8 mouse cellular contexts compared by ENCODE assay signal in genomic region chr9:26998669-26999460, GRCm38 (mm10). TPM values are rescaled to one million over a fixed set of nuclear protein-coding genes. Genes with fewer than 3 reads are reported as not detected.
DNase-seq lines count a peak whose midpoint lies in the region; ATAC-seq and TF ChIP-seq lines count a peak whose summit lies in the region.

No protein-coding gene starts in this region.

- H3K27ac ChIP-seq in lung, embryonic 16.5 days (ENCODE audit: low read length), result peak overlapping the region; percentile 76
- peak overlapping the region; percentile 77 for H3K27ac ChIP-seq in hindbrain, postnatal 0 days
- H3K27ac ChIP-seq in midbrain, embryonic 16.5 days (ENCODE audit: low read length), result peak overlapping the region; percentile 69

- no peaks in the 10 kb centered on the region for H3K9me3 ChIP-seq in lung, embryonic 16.5 days (ENCODE audit: control insufficient read depth, low read length)
- no peaks in the 10 kb centered on the region for H3K9me3 ChIP-seq in hindbrain, postnatal 0 days (ENCODE audit: low read length)
- no peaks in the 10 kb centered on the region for H3K9me3 ChIP-seq in midbrain, embryonic 16.5 days (replicated peaks; ENCODE audit: control insufficient read depth, low read length, poor library complexity, severe bottlenecking)

- H3K4me1 ChIP-seq in lung, embryonic 16.5 days (replicated peaks; ENCODE audit: control insufficient read depth, insufficient read depth, low read length), result peaks cover 16% of the 10 kb centered on the region; the same call in 1 of the 2 replicates
- H3K4me1 ChIP-seq in hindbrain, postnatal 0 days (ENCODE audit: insufficient read depth, low read length), result peaks cover 12% of the 10 kb centered on the region
- H3K4me1 ChIP-seq in midbrain, embryonic 16.5 days (ENCODE audit: control insufficient read depth, insufficient read depth, low read length), result peaks cover 17% of the 10 kb centered on the region

- peak overlapping the region; percentile 74 for H3K4me2 ChIP-seq in lung, embryonic 16.5 days (ENCODE audit: low read depth, low read length)
- H3K4me2 ChIP-seq in hindbrain, postnatal 0 days (ENCODE audit: low read depth, low read length), result peak overlapping the region; percentile 79
- peak overlapping the region; percentile 82 for H3K4me2 ChIP-seq in midbrain, embryonic 16.5 days (ENCODE audit: low read length)

- WGBS in lung, embryonic 16.5 days, result 1% methylated on average over 29 of the region's 29 CpGs
- 4% methylated on average over 29 of the region's 29 CpGs for WGBS in hindbrain, postnatal 0 days
- 4% methylated on average over 29 of the region's 29 CpGs for WGBS in midbrain, embryonic 16.5 days

- H3K36me3 ChIP-seq in lung, embryonic 16.5 days (ENCODE audit: control insufficient read depth, insufficient read depth, low read length), result peaks cover 4% of the 10 kb centered on the region; the same call in 1 of the 2 replicates
- H3K36me3 ChIP-seq in hindbrain, postnatal 0 days (ENCODE audit: insufficient read depth, low read length), result peaks cover 9% of the 10 kb centered on the region; the same call in 1 of the 2 replicates
- 0 out of 2 replicates have a peak, but pooled peaks cover 5% of the 10 kb centered on the region for H3K36me3 ChIP-seq in midbrain, embryonic 16.5 days (ENCODE audit: control insufficient read depth, insufficient read depth, low read length)

- no peak for TF ChIP-seq CTCF in hindbrain, postnatal 0 days (IDR thresholded peaks at IDR 0.05; ENCODE audit: low read depth)

- peak; percentile 6 for DNase-seq in CD4-positive, CD25-positive, alpha-beta regulatory T cell, adult 2 months (ENCODE audit: low read depth, low spot score)
- DNase-seq in lung, adult 18-20 months, result no peak
- no peak for DNase-seq in hindbrain, postnatal 0 days (ENCODE audit: low spot score)
- DNase-seq in gastrocnemius, postnatal 25 days, result no peak
- no peak for DNase-seq in gastrocnemius, postnatal 10 days

- no peak for ATAC-seq in CD4-positive, CD25-positive, alpha-beta regulatory T cell, adult 4 months
- ATAC-seq in lung, embryonic 16.5 days (ENCODE audit: low read depth), result peak; percentile 64
- ATAC-seq in hindbrain, postnatal 0 days, result peak; percentile 77
- ATAC-seq in midbrain, embryonic 16.5 days, result peak; percentile 76

- peak overlapping the region; percentile 68 for H3K4me3 ChIP-seq in lung, embryonic 16.5 days (ENCODE audit: low read length)
- peak overlapping the region; percentile 84 for H3K4me3 ChIP-seq in hindbrain, postnatal 0 days (ENCODE audit: low read length)
- H3K4me3 ChIP-seq in midbrain, embryonic 16.5 days (ENCODE audit: low read depth, low read length), result peak overlapping the region; percentile 80

- no peaks in the 10 kb centered on the region for H3K27me3 ChIP-seq in lung, embryonic 16.5 days (ENCODE audit: control insufficient read depth, insufficient read depth, low read depth, low read length)
- no peaks in the 10 kb centered on the region for H3K27me3 ChIP-seq in hindbrain, postnatal 0 days (ENCODE audit: insufficient read depth, low read length)
- no peaks in the 10 kb centered on the region for H3K27me3 ChIP-seq in midbrain, embryonic 16.5 days (ENCODE audit: control insufficient read depth, insufficient read depth, low read depth, low read length)

- peak overlapping the region; percentile 93 for H3K9ac ChIP-seq in lung, embryonic 16.5 days (ENCODE audit: low read length)
- peak overlapping the region; percentile 81 for H3K9ac ChIP-seq in hindbrain, postnatal 0 days (replicated peaks; ENCODE audit: low read length)
- H3K9ac ChIP-seq in midbrain, embryonic 16.5 days (ENCODE audit: low read depth, low read length), result peak overlapping the region; percentile 79

RNA-seq across cellular contexts. Expression of gene Acad8, which starts 0.5 kb away (rescaled TPM):
- polyA plus RNA-seq in CD4-positive, CD25-positive, alpha-beta regulatory T cell, adult 4 months (2017; shearing (Covaris generic)), result 10 to 100 TPM; 30.3 to 40.8 TPM
- 49.5 and 53.8 TPM in 2 replicates for polyA plus RNA-seq in lung, embryonic 16.5 days (2015; fragmentation: Nextera tagmentation; extraction: Ambion mirVana)
- 12.7 and 24.0 TPM in 2 replicates for total RNA-seq in hindbrain, postnatal 0 days (2014; rRNA removed)
- polyA plus RNA-seq in hindbrain, postnatal 0 days (2015; fragmentation: Nextera tagmentation; extraction: Ambion mirVana), result 29.4 and 32.5 TPM in 2 replicates
- polyA plus RNA-seq in midbrain, embryonic 16.5 days (2015; fragmentation: Nextera tagmentation; extraction: Ambion mirVana), result 33.2 and 33.9 TPM in 2 replicates
- 10 to 100 TPM; 32.7 to 35.1 TPM for total RNA-seq in gastrocnemius, postnatal 25 days (2021)
- total RNA-seq in gastrocnemius, postnatal 10 days (2021), result 10 to 100 TPM; 29.7 to 35.2 TPM

RNA-seq across cellular contexts. Expression of gene Thyn1, which starts 0.6 kb away (rescaled TPM):
- 10 to 100 TPM; 72.1 to 72.7 TPM for polyA plus RNA-seq in CD4-positive, CD25-positive, alpha-beta regulatory T cell, adult 4 months (2017; shearing (Covaris generic))
- 112 and 123 TPM in 2 replicates for polyA plus RNA-seq in lung, embryonic 16.5 days (2015; fragmentation: Nextera tagmentation; extraction: Ambion mirVana)
- total RNA-seq in hindbrain, postnatal 0 days (2014; rRNA removed), result 35.3 and 36.9 TPM in 2 replicates
- polyA plus RNA-seq in hindbrain, postnatal 0 days (2015; fragmentation: Nextera tagmentation; extraction: Ambion mirVana), result 147 and 148 TPM in 2 replicates
- 123 and 129 TPM in 2 replicates for polyA plus RNA-seq in midbrain, embryonic 16.5 days (2015; fragmentation: Nextera tagmentation; extraction: Ambion mirVana)
- total RNA-seq in gastrocnemius, postnatal 25 days (2021), result 10 to 100 TPM; 19.5 to 20.7 TPM
- total RNA-seq in gastrocnemius, postnatal 10 days (2021), result 10 to 100 TPM; 35.2 to 37.4 TPM

RNA-seq across cellular contexts. Expression of gene Vps26b, which starts 31.0 kb away (rescaled TPM):
- 10 to 100 TPM in 1 of 2 experiments, 1 to 10 TPM in 1; 7.3 to 12.9 TPM for polyA plus RNA-seq in CD4-positive, CD25-positive, alpha-beta regulatory T cell, adult 4 months (2017; shearing (Covaris generic))
- polyA plus RNA-seq in lung, embryonic 16.5 days (2015; fragmentation: Nextera tagmentation; extraction: Ambion mirVana), result 25.1 and 27.6 TPM in 2 replicates
- total RNA-seq in hindbrain, postnatal 0 days (2014; rRNA removed), result 141 and 162 TPM in 2 replicates
- polyA plus RNA-seq in hindbrain, postnatal 0 days (2015; fragmentation: Nextera tagmentation; extraction: Ambion mirVana), result 69.2 and 74.3 TPM in 2 replicates
- 88.0 and 89.0 TPM in 2 replicates for polyA plus RNA-seq in midbrain, embryonic 16.5 days (2015; fragmentation: Nextera tagmentation; extraction: Ambion mirVana)
- total RNA-seq in gastrocnemius, postnatal 25 days (2021), result 10 to 100 TPM; 24.4 to 24.7 TPM
- 10 to 100 TPM; 33.3 to 35.2 TPM for total RNA-seq in gastrocnemius, postnatal 10 days (2021)

RNA-seq across cellular contexts. Expression of gene Ncapd3, which starts 31.1 kb away (rescaled TPM):
- polyA plus RNA-seq in CD4-positive, CD25-positive, alpha-beta regulatory T cell, adult 4 months (2017; shearing (Covaris generic)), result 10 to 100 TPM; 24.6 to 32.4 TPM
- polyA plus RNA-seq in lung, embryonic 16.5 days (2015; fragmentation: Nextera tagmentation; extraction: Ambion mirVana), result 34.4 and 35.1 TPM in 2 replicates
- total RNA-seq in hindbrain, postnatal 0 days (2014; rRNA removed), result 21.3 and 22.3 TPM in 2 replicates
- polyA plus RNA-seq in hindbrain, postnatal 0 days (2015; fragmentation: Nextera tagmentation; extraction: Ambion mirVana), result 6.9 and 7.4 TPM in 2 replicates
- polyA plus RNA-seq in midbrain, embryonic 16.5 days (2015; fragmentation: Nextera tagmentation; extraction: Ambion mirVana), result 14.9 and 15.3 TPM in 2 replicates
- total RNA-seq in gastrocnemius, postnatal 25 days (2021), result 1 to 10 TPM; 5.3 to 5.8 TPM
- total RNA-seq in gastrocnemius, postnatal 10 days (2021), result 10 to 100 TPM in 1 of 2 experiments, 1 to 10 TPM in 1; 9.9 to 11.7 TPM
